Mouse (Mus musculus) brain, embryonic 14.5 days (tissue): Measurements from ENCODE around the gene Olfr1013. TPM values are rescaled to one million over a fixed set of nuclear protein-coding genes. Genes with fewer than 3 reads are reported as not detected.

Experiments used
- DNase-seq: peaks from one replicate; pipeline ENCODE4 v3.0.0-alpha.2; 2011; ENCODE audit warnings: low read depth
- CTCF ChIP-seq: fragments of 200-500 bp; IDR thresholded peaks from 2 replicates; pipeline ENCODE4 v1.5.1; 2012; ENCODE audit warnings: inconsistent platforms, mild to moderate bottlenecking, moderate library complexity, borderline replicate concordance; ENCODE audit not compliant: insufficient read depth, insufficient read length; ENCODE audit errors: extremely low read depth
- POLR2A ChIP-seq: fragments of 200-500 bp; IDR thresholded peaks from 2 replicates; pipeline ENCODE4 v1.6.1; 2012; ENCODE audit warnings: mild to moderate bottlenecking, inconsistent platforms, borderline replicate concordance; ENCODE audit not compliant: poor library complexity, insufficient read depth, insufficient read length, severe bottlenecking; ENCODE audit errors: extremely low read depth
- polyA plus RNA-seq: library from polyadenylated mRNA; depleted of rRNA; stranded (reverse); fragments of >200 nt; gene quantifications from 2 replicates; pipeline ENCODE4 v1.2.3, GENCODE M21; 2012; rRNA removed

Olfr1013 gene
- not detected in 2 replicates for polyA plus RNA-seq

DNA sequence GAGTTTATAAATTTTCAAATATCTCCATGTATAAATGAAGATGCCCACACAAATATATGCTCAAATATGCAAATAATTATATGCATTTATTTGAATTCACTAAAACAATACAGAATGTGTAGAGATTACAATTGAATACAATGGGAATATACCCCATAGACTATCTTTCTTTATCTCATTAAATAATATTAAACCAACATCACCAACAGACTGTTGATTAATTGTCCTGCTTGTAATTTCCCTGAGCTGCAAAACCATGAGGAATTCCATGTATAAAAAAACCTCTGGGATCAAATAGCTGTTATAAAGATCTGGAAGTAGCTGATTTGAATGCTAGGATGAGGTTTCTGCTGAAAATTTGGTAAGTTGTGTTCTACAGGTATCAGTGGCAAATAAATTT, at the start of gene Olfr1013:
TSS of gene Olfr1013 (plus strand) at position 301 of the 400 bp plus-strand sequence.
- TF ChIP-seq POLR2A = no peak
- TF ChIP-seq CTCF = no peak

DNA sequence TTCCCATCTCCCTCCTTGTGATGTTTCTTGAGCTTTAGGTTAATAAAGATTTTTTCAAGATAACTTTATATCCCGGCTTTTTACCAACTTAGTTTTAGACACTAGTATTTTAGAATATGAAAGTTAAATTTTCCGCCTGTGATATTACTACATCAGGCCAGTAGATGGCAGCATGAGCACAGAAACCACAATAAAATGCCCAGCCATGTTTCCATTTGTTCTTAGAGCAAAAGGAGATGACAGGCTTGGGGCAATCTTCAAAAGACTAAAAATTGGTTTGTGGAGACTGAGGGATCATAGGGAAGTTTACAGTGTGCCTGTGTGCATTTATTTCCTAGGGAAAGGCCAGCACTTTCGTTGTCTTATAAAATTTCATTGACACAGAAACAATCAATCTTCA, 41.1 kb upstream of the Olfr1013 start:
- TF ChIP-seq CTCF (peak; percentile 60; the same call in 1 of the 2 replicates), POLR2A (no peak)
- peak; percentile 72 for DNase-seq

More for the DNA sequence above, at the start of gene Olfr1013:
- no peak for DNase-seq

DNA sequence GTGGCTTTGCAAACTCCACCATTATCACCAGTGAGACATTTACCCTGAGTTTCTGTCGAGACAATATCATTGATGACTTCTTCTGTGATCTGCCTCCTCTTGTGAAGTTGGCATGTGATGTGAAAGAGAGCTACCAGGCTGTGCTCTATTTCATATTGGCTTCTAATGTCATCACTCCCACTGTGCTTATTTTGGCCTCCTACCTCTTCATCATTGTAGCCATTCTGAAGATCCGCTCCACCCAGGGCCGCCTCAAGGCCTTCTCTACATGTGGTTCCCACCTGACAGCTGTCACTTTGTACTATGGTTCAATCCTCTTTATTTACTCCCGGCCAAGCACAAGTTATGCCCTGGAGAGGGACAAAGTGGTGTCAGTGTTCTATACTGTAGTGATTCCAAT, 13.1 kb upstream of the Olfr1013 start:
- TF ChIP-seq POLR2A = no peak
- no peak for TF ChIP-seq CTCF
- no peak for DNase-seq

DNA sequence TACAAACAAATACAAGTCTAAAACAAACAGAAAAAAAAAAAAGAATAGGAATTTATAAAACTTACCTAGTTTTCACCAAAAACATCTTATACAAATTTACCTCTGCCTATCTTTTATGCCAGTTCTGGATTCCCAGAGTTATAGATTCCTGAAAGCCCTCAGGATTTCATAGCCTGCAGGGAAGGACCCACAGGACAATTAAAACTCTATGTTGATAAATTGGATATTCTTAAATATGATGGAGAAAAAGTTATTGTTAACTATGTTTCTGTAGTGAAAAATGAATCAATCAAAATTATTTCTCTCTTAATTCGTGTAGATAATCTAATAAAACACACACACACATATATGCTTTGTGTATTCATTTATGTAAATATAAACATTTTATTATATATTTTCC, 4.2 kb upstream of the Olfr1013 start, which contains the start of gene Olfr1012:
TSS of gene Olfr1012 (minus strand) at position 101 of the 400 bp plus-strand sequence.
- no peak for TF ChIP-seq CTCF
- TF ChIP-seq POLR2A = no peak
- no peak for DNase-seq

DNA sequence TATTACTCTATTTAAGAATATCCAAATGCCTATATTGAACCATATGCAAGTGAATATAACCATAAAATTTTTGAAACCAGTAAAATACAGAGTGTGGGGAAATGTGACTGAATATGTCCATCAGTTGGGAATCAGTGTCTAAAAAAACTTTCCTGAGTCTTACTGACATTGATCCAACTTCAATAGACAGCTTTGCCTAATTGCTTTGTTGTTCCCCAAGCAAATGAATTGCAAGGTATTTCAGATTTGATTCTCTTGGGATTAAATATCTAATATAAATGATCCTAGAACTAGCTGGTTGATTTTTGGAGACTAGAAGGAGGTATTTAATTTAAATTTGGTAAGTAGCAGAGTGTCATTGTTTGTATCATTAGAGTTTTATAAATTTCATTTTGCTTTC, 5.5 kb downstream of the Olfr1013 start, which contains the start of gene Olfr1014:
TSS of gene Olfr1014 (plus strand) at position 301 of the 400 bp plus-strand sequence.
- TF ChIP-seq POLR2A (no peak), CTCF (no peak)
- DNase-seq = no peak

DNA sequence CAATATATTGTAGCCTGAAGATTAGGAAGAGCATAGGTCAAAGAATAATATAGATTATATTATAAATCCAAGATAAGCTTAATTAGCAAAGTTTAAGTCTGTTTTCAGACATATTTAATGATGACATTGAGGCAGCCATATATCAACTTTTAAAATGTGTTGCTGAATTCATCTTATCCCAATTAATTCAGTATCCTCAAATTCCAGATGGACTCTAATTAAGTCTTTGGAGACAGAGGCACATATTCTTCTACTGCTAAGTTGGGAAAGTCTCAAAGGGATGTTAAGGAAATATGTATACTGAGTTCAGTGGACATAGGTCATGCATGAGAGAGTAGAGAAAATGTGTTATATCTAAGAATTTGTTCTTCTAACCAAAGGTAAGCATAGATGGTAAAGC, 14.8 kb downstream of the Olfr1013 start, which contains the start of gene Olfr1015:
TSS of gene Olfr1015 (plus strand) at position 301 of the 400 bp plus-strand sequence.
- DNase-seq = no peak

DNA sequence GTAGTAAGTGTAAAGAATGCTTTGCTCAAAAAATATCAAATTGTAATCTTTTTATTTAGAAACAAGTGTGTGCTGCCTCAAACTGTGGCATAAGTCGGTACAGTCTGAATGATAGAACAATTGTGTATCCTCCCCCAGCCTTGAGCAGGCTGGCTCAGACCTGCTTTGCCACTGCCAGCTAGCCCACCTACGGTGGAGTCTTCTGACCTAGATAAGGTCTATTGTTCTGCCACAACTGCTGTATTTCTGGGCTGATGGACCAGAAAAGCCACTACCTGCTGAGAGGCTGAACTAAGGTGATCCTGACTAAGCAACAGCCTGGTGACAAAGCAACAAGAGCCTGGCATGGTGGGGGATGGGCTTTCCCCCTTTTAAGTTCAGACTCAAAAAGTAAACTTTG, 25.4 kb downstream of the Olfr1013 start:
- peak; percentile 37 for DNase-seq
- TF ChIP-seq POLR2A (no peak), CTCF (no peak)

More for the DNA sequence above, 14.8 kb downstream of the Olfr1013 start, which contains the start of gene Olfr1015:
- TF ChIP-seq CTCF (no peak), POLR2A (no peak)

DNA sequence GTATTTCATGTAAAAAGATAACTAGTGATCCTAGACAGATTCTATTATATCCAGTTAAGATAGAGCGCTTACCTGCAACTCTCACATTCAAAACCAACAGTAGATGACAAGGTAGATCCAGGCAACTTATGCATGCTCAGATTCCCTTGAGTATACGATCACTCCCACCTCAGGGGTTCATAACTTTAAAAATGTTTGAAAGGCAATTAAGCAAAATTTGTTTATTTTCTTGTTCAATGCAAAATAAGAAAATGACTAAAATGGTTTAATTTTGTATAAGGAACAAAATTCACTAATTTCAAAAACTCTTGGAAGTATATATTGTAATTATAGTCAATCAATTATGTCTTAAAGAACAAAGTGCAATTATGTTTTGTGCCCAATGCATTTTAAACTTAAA, 35.5 kb downstream of the Olfr1013 start, which contains the start of gene Olfr1016:
TSS of gene Olfr1016 (minus strand) at position 101 of the 400 bp plus-strand sequence.
- TF ChIP-seq POLR2A (no peak), CTCF (no peak)

DNA sequence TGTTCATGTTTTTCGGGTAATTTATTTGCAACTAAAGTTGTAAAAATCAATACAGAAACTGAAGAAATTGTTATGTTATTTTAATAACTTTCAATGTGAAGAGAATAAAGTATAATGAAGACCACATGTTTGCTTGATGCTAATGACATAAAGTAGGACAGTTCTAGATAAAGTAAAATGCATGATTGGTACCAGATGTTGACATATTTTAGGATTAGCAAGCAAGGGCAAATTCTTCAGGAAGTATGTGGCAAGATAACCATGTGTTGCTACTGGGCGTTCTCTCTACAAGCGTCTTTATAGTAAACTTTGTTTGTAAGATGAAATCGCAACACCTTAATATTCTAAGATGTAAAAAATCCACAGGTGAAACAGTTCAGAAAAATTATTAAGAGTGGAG, 37.6 kb downstream of the Olfr1013 start:
- TF ChIP-seq CTCF = no peak
- TF ChIP-seq POLR2A = no peak
- no peak for DNase-seq

More for the DNA sequence above, 35.5 kb downstream of the Olfr1013 start, which contains the start of gene Olfr1016:
- no peak for DNase-seq

DNA sequence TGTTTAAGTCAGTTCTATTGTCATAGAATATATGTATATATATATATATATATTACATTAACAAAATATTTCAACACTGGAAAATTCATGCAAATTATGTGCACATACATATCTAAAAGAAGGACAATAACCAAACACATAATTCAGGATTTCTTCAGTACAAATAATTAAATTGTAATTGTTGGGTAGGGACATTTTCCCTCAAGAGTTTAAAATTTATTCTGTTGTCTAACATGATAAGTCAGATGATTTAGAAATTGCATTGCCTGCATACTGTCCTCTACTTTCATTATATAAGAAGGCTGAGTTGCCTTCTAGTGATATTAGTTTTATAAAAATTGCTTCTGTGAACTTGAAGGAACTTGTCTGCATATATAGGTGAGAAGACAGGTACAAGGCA, 51.3 kb downstream of the Olfr1013 start, which contains the start of gene Olfr1018:
TSS of gene Olfr1018 (plus strand) at position 301 of the 400 bp plus-strand sequence.
- TF ChIP-seq CTCF = no peak
- no peak for TF ChIP-seq POLR2A
- DNase-seq = no peak

Other genes starting within 250 kb of the Olfr1013 start
- gene 4833423E24Rik, start 248.1 kb upstream of the Olfr1013 start, polyA plus RNA-seq = 0.10 and 0.24 TPM in 2 replicates
- gene Olfr996, start 187.9 kb upstream of the Olfr1013 start, polyA plus RNA-seq = not detected in 2 replicates
- not detected in 2 replicates for gene Olfr998, start 178.2 kb upstream of the Olfr1013 start, polyA plus RNA-seq
- gene Olfr1000, start 155.2 kb upstream of the Olfr1013 start, polyA plus RNA-seq = not detected in 2 replicates
- not detected in 2 replicates for gene Olfr1002, start 116.4 kb upstream of the Olfr1013 start, polyA plus RNA-seq
- not detected in 2 replicates for gene Olfr154, start 102.6 kb upstream of the Olfr1013 start, polyA plus RNA-seq
- gene Olfr1006, start 88.3 kb upstream of the Olfr1013 start, polyA plus RNA-seq = not detected in 2 replicates
- not detected in 2 replicates for gene Olfr1008, start 77.7 kb upstream of the Olfr1013 start, polyA plus RNA-seq
- gene Olfr1009, start 51.7 kb upstream of the Olfr1013 start, polyA plus RNA-seq = not detected in 2 replicates
- gene Olfr1012, start 4.3 kb upstream of the Olfr1013 start, polyA plus RNA-seq = not detected in 2 replicates
- not detected in 2 replicates for gene Olfr1014, start 5.6 kb downstream of the Olfr1013 start, polyA plus RNA-seq
- not detected in 2 replicates for gene Olfr1015, start 14.9 kb downstream of the Olfr1013 start, polyA plus RNA-seq
- gene Olfr1016, start 35.4 kb downstream of the Olfr1013 start, polyA plus RNA-seq = not detected in 2 replicates
- gene Olfr1018, start 51.4 kb downstream of the Olfr1013 start, polyA plus RNA-seq = not detected in 2 replicates
- gene Olfr1019, start 78.4 kb downstream of the Olfr1013 start, polyA plus RNA-seq = 0.08 TPM in 1 of 2 replicates, not detected in the other
- gene Olfr1020, start 79.9 kb downstream of the Olfr1013 start, polyA plus RNA-seq = not detected in 2 replicates
- gene Olfr1022, start 101.5 kb downstream of the Olfr1013 start, polyA plus RNA-seq = not detected in 2 replicates
- gene Olfr1023, start 118.5 kb downstream of the Olfr1013 start, polyA plus RNA-seq = not detected in 2 replicates
- not detected in 2 replicates for gene Olfr1024, start 138.0 kb downstream of the Olfr1013 start, polyA plus RNA-seq
- not detected in 2 replicates for gene Olfr1025-ps1, start 148.1 kb downstream of the Olfr1013 start, polyA plus RNA-seq
- not detected in 2 replicates for gene Olfr1026, start 154.5 kb downstream of the Olfr1013 start, polyA plus RNA-seq
- gene Olfr1028, start 183.3 kb downstream of the Olfr1013 start, polyA plus RNA-seq = not detected in 2 replicates
- gene Olfr1029, start 206.8 kb downstream of the Olfr1013 start, polyA plus RNA-seq = not detected in 2 replicates
- gene Olfr1030, start 212.2 kb downstream of the Olfr1013 start, polyA plus RNA-seq = not detected in 2 replicates
- not detected in 2 replicates for gene Olfr1031, start 223.2 kb downstream of the Olfr1013 start, polyA plus RNA-seq
- not detected in 2 replicates for gene Olfr1032, start 238.4 kb downstream of the Olfr1013 start, polyA plus RNA-seq